Mouse (Mus musculus) heart, adult 2 months (tissue): ENCODE data around the gene Cd180.
"Not testable (repeated sequence)": the region's sequence is repeated elsewhere in the genome, so short reads cannot be mapped to it uniquely, and the experiment has no call there.

Source experiments
- CTCF ChIP-seq: fragments of 200-600 bp; IDR thresholded peaks from 2 replicates; pipeline ENCODE4 v1.8.1; 2022; ENCODE audit warnings: antibody characterized with exemption, mild to moderate bottlenecking, moderate library complexity
- EP300 ChIP-seq: fragments of 200-500 bp; IDR thresholded peaks from 2 replicates; pipeline ENCODE4 v1.6.1; 2011; ENCODE audit warnings: low read depth, low read length, control low read depth; ENCODE audit not compliant: insufficient read depth
- POLR2A ChIP-seq: fragments of 200-500 bp; IDR thresholded peaks from 2 replicates; pipeline ENCODE4 v1.6.1; 2011; ENCODE audit warnings: mild to moderate bottlenecking, low read depth, low read length, control low read depth; ENCODE audit not compliant: insufficient read depth

- not testable (repeated sequence) for TF ChIP-seq POLR2A, CTCF, EP300
Measured at GRCm38 (mm10) chr13:102728951-102729350, 35.6 kb downstream of the Cd180 start.
